Mouse (Mus musculus) liver, embryonic 14.5 days (tissue): Measurements from ENCODE around the gene Creg1. TPM values are rescaled to one million over a fixed set of nuclear protein-coding genes. Genes with fewer than 3 reads are reported as not detected.

Experiments
- ATAC-seq: fragments of 200-750 bp; cut with Nextera tagmentation; 2 replicates; pipeline ENCODE4 v1.8.0; 2017; ENCODE audit warnings: moderate number of reproducible peaks, mild to moderate bottlenecking, moderate library complexity; ENCODE audit not compliant: insufficient read depth
- DNase-seq, 3 experiments: peaks; one replicate each; pipeline ENCODE4 v3.0.0-alpha.2; 2012 to 2013; ENCODE audit warnings: low read depth in 3 of 3, low spot score in 3 of 3
- H3K27ac ChIP-seq: fragments of 300-500 bp; sonication (generic); 2 replicates; pipeline ENCODE4 v1.5.1; 2014; ENCODE audit warnings: moderate library complexity, mild to moderate bottlenecking, control low read depth, inconsistent platforms
- H3K27me3 ChIP-seq: fragments of 300-500 bp; sonication (generic); 2 replicates; pipeline ENCODE4 v1.6.1; 2014; ENCODE audit warnings: mild to moderate bottlenecking, low read length, moderate library complexity; ENCODE audit not compliant: control insufficient read depth, insufficient read depth
- H3K36me3 ChIP-seq: fragments of 300-500 bp; sonication (generic); replicated peaks from 2 replicates; pipeline ENCODE4 v1.6.1; 2014; ENCODE audit warnings: low read depth; ENCODE audit not compliant: control insufficient read depth, insufficient read depth
- H3K4me1 ChIP-seq, 2 experiments: fragments of 200-500 bp in 1 of 2; fragments of 300-500 bp in 1 of 2; sonication (generic) in 1 of 2; replicated peaks; 2 replicates each; pipeline ENCODE4 v1.6.1; 2012 to 2014; ENCODE audit warnings: antibody characterized with exemption in 1 of 2, inconsistent platforms in 1 of 2, low read length in 1 of 2; ENCODE audit not compliant: control insufficient read depth in 2 of 2, insufficient read depth in 2 of 2
- H3K4me2 ChIP-seq: fragments of 300-500 bp; sonication (generic); 2 replicates; pipeline ENCODE4 v1.6.1; 2014; ENCODE audit warnings: low read depth, mild to moderate bottlenecking, control low read depth, moderate library complexity
- H3K4me3 ChIP-seq, 2 experiments: fragments of 200-500 bp in 1 of 2; fragments of 300-500 bp in 1 of 2; sonication (generic) in 1 of 2; 2 replicates each; pipeline ENCODE4 v1.5.1; 2012 to 2014; ENCODE audit warnings: low read depth in 2 of 2, low read length in 2 of 2, mild to moderate bottlenecking in 2 of 2, control low read depth in 1 of 2, inconsistent platforms in 1 of 2, moderate library complexity in 1 of 2; ENCODE audit not compliant: insufficient read depth in 1 of 2
- H3K9ac ChIP-seq: fragments of 300-500 bp; sonication (generic); replicated peaks from 2 replicates; pipeline ENCODE4 v1.6.1; 2014; ENCODE audit warnings: mild to moderate bottlenecking, control low read depth, moderate library complexity
- H3K9me3 ChIP-seq: fragments of 300-500 bp; sonication (generic); 2 replicates; pipeline ENCODE4 v1.6.1; 2016; ENCODE audit warnings: low read length, mixed read lengths; ENCODE audit not compliant: control insufficient read depth
- CTCF ChIP-seq: IDR thresholded peaks from 2 replicates; pipeline ENCODE4 v1.5.1; 2016; ENCODE audit warnings: antibody characterized with exemption, low read depth, control low read depth
- EP300 ChIP-seq: IDR thresholded peaks from 2 replicates; pipeline ENCODE4 v1.6.1; 2016; ENCODE audit warnings: antibody characterized with exemption, low read depth
- WGBS: fragments of 180-500 bp; shearing (Covaris S2); extraction: QIAGEN DNeasy Blood & Tissue Kit; methylation state at CpG from one replicate; pipeline ENCODE4 v1.1.7; 2014; ENCODE audit not compliant: insufficient replicate concordance; 5-methylcytosine and 5-hydroxymethylcytosine counted together
- polyA plus RNA-seq, 2 experiments: library from polyadenylated mRNA; depleted of rRNA in 1 of 2; stranded (reverse) in 1 of 2; unstranded in 1 of 2; fragments of >200 nt; fragmentation: Nextera tagmentation in 1 of 2; extraction: Ambion mirVana in 1 of 2; gene quantifications; 2 replicates each; pipeline versions ENCODE4 v1.2.1 to v1.2.3; 2012 to 2014

Gene Creg1
- polyA plus RNA-seq, 2 experiments = 106 to 369 TPM

GRCm38 (mm10) chr1:165801709-165802310 is 38.3 kb downstream of the Creg1 start:
- H3K9me3 ChIP-seq = no peaks in the 10 kb centered on the region
- TF ChIP-seq EP300 = no peak
- no peak for TF ChIP-seq CTCF
- peaks cover 0 to 2% of the 10 kb centered on the region in 2 experiments; a peak in 1 of 4 replicates for H3K4me1 ChIP-seq
- no peak overlapping the region for H3K4me2 ChIP-seq
- ATAC-seq = no peak
- no peak overlapping the region for H3K4me3 ChIP-seq
- no peak overlapping the region for H3K9ac ChIP-seq
- 79% methylated on average over 11 of the region's 11 CpGs for WGBS
- no peak overlapping the region for H3K27ac ChIP-seq
- DNase-seq = no peak
- no peaks in the 10 kb centered on the region for H3K36me3 ChIP-seq
- H3K27me3 ChIP-seq = no peaks in the 10 kb centered on the region

- no peaks in the 10 kb centered on the region for H3K36me3 ChIP-seq
- H3K4me1 ChIP-seq = peaks cover 0 to under 1% of the 10 kb centered on the region in 2 experiments; a peak in 1 of 4 replicates
- 80% methylated on average over 5 of the region's 5 CpGs for WGBS
- H3K9ac ChIP-seq = no peak overlapping the region
- no peak overlapping the region for H3K4me2 ChIP-seq
- no peak overlapping the region for H3K27ac ChIP-seq
- H3K9me3 ChIP-seq = no peaks in the 10 kb centered on the region
- ATAC-seq (no peak), DNase-seq (no peak)
- TF ChIP-seq CTCF (no peak), EP300 (no peak)
- H3K4me3 ChIP-seq = no peak overlapping the region
- H3K27me3 ChIP-seq = no peaks in the 10 kb centered on the region
Observed at GRCm38 (mm10) chr1:165803107-165803506, 39.6 kb downstream of the Creg1 start.

DNA sequence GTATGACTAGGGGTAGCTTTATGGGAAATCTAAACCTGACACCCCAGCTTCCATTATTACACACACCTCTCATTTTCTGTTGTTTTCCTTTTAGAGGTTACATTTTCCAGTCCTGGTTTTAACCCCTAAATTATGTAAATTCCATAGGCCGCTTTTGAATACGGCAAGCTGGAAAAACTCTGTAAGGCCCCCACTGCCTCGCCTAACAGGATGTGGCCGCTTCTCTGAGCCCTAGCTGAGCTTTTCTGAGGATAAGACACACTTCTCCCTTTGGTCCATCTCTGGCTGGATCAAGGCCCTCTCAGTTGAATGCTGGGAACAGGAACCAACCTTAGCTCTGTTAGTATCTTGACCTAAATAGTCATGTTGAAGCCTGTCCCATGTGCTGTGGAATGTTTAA is 40.6 kb downstream of the Creg1 start:
- H3K9ac ChIP-seq = no peak overlapping the region
- H3K4me3 ChIP-seq = no peak overlapping the region
- H3K4me1 ChIP-seq = no peaks in the 10 kb centered on the region
- DNase-seq (no peak), ATAC-seq (no peak)
- H3K27me3 ChIP-seq = no peaks in the 10 kb centered on the region
- H3K4me2 ChIP-seq = no peak overlapping the region
- TF ChIP-seq EP300 = no peak
- no peak for TF ChIP-seq CTCF
- WGBS = 67% methylated on average over 4 of the region's 4 CpGs
- no peaks in the 10 kb centered on the region for H3K9me3 ChIP-seq
- no peaks in the 10 kb centered on the region for H3K36me3 ChIP-seq
- no peak overlapping the region for H3K27ac ChIP-seq

GRCm38 (mm10) chr1:165810633-165811032 is 47.1 kb downstream of the Creg1 start:
- ATAC-seq (no peak), DNase-seq (no peak)
- TF ChIP-seq EP300 (no peak), CTCF (no peak)
- Histone ChIP-seq H3K4me3 (no peak overlapping the region), H3K4me2 (no peak overlapping the region), H3K27ac (no peak overlapping the region), H3K9me3 (no peaks in the 10 kb centered on the region), H3K9ac (no peak overlapping the region), H3K27me3 (peaks cover 6% of the 10 kb centered on the region), H3K4me1 (peaks cover 0 to 3% of the 10 kb centered on the region in 2 experiments; a peak in 1 of 4 replicates), H3K36me3 (no peaks in the 10 kb centered on the region)
- WGBS = 48% methylated on average over 2 of the region's 2 CpGs

DNA sequence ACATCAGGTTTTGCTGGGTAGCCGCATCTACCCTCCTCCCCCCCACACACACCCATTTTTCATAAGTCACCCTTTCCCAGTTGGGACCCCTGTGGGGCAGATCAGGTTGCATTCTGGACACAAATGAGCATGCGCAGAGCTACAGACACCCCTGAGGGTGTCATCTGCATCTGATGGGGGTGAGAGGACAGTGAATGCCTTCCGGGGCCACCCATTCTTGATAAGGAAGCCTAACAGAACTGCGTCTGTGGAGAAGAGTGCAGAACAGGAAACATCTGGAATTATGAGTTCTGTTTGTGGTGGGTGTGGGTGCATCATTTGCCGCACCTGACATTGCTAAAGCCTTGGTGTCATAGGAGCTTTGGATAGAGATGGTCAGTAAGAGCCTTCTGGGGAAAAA is 47.6 kb downstream of the Creg1 start:
- whole genome bisulfite sequencing = 19% methylated on average over 5 of the region's 5 CpGs
- H3K27ac ChIP-seq = no peak overlapping the region
- no peaks in the 10 kb centered on the region for H3K36me3 ChIP-seq
- no peak for TF ChIP-seq EP300
- TF ChIP-seq CTCF = no peak
- H3K4me1 ChIP-seq = peaks cover 0 to 3% of the 10 kb centered on the region in 2 experiments; a peak in 1 of 4 replicates
- H3K9ac ChIP-seq = no peak overlapping the region
- H3K27me3 ChIP-seq = peaks cover 6% of the 10 kb centered on the region
- ATAC-seq (no peak), DNase-seq (no peak)
- H3K4me2 ChIP-seq = no peak overlapping the region
- no peaks in the 10 kb centered on the region for H3K9me3 ChIP-seq
- H3K4me3 ChIP-seq = no peak overlapping the region
